Mouse (Mus musculus): ENCODE data around the gene Abcc10.

DNA sequence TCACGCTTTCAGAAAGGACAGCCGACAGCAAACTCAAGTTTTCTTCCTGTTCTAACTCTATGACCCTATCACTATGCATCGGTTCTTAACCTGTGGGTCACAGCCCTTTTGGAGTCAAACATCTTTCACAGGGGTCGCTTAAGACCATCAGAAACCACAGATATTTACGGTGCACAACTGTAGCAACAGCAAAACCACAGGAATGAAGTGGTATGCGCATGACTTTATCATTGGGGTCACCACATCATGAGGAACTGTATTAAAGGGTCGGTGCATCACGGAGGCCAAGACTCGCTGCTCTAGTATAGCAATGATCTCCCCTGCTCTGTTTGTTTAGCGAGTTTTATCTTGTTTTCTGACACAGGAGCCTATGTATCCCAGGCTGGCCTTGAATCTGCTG lies 12.3 kb downstream of the Abcc10 start:
- TF ChIP-seq CTCF (IDR thresholded peaks at IDR 0.05), result no peak
- TF ChIP-seq EP300 (IDR thresholded peaks at IDR 0.05), result no peak

Data from lung, postnatal 0 days (tissue).